Mouse (Mus musculus) liver, postnatal 0 days (tissue): ENCODE results near the gene Ehmt2. TPM values are rescaled to one million over a fixed set of nuclear protein-coding genes. Genes with fewer than 3 reads are reported as not detected.
A peak's percentile ranks its signal among the peaks of the same experiment; 100 is the strongest.

Source experiments
- ATAC-seq: fragments of 200-750 bp; cut with Nextera tagmentation; 2 replicates; pipeline ENCODE4 v1.8.0; 2017; ENCODE audit warnings: mild to moderate bottlenecking, moderate library complexity
- DNase-seq: peaks from one replicate; pipeline ENCODE4 v3.0.0-alpha.2; 2016
- H3K27ac ChIP-seq: fragments of 300-500 bp; sonication (generic); 2 replicates; pipeline ENCODE4 v1.5.1; 2014; ENCODE audit warnings: antibody characterized with exemption, moderate library complexity, mild to moderate bottlenecking, low read depth
- H3K27me3 ChIP-seq: fragments of 300-500 bp; sonication (generic); 2 replicates; pipeline ENCODE4 v1.6.1; 2014; ENCODE audit warnings: low read length, control low read depth, mixed read lengths; ENCODE audit not compliant: insufficient read depth
- H3K36me3 ChIP-seq: fragments of 300-500 bp; sonication (generic); replicated peaks from 2 replicates; pipeline ENCODE4 v1.6.1; 2014; ENCODE audit warnings: mild to moderate bottlenecking, control low read depth, low read length, moderate library complexity, mixed read lengths; ENCODE audit not compliant: insufficient read depth
- H3K4me1 ChIP-seq: fragments of 300-500 bp; sonication (generic); 2 replicates; pipeline ENCODE4 v1.6.1; 2014; ENCODE audit warnings: antibody characterized with exemption, mild to moderate bottlenecking, control low read depth; ENCODE audit not compliant: insufficient read depth
- H3K4me2 ChIP-seq: fragments of 300-500 bp; sonication (generic); 2 replicates; pipeline ENCODE4 v1.6.1; 2014; ENCODE audit warnings: low read depth, mild to moderate bottlenecking, low read length, moderate library complexity, mixed read lengths
- H3K4me3 ChIP-seq: fragments of 300-500 bp; sonication (generic); 2 replicates; pipeline ENCODE4 v1.5.1; 2014; ENCODE audit warnings: low read depth, low read length
- H3K9ac ChIP-seq: fragments of 300-500 bp; sonication (generic); replicated peaks from 2 replicates; pipeline ENCODE4 v1.6.1; 2014; ENCODE audit warnings: mild to moderate bottlenecking, moderate library complexity
- H3K9me3 ChIP-seq: fragments of 300-500 bp; sonication (generic); 2 replicates; pipeline ENCODE4 v1.6.1; 2016; ENCODE audit warnings: mild to moderate bottlenecking, control low read depth, low read length, mixed read lengths
- CTCF ChIP-seq: sonication (generic); IDR thresholded peaks from 2 replicates; pipeline ENCODE4 v1.5.1; 2016; ENCODE audit warnings: antibody characterized with exemption, low read depth
- EP300 ChIP-seq: IDR thresholded peaks from 2 replicates; pipeline ENCODE4 v1.6.1; 2016; ENCODE audit warnings: antibody characterized with exemption, low read depth, mild to moderate bottlenecking
- WGBS: fragments of 180-500 bp; shearing (Covaris S2); extraction: QIAGEN DNeasy Blood & Tissue Kit; methylation state at CpG from one replicate; pipeline ENCODE4 v1.1.7; 2014; ENCODE audit not compliant: insufficient replicate concordance; 5-methylcytosine and 5-hydroxymethylcytosine counted together
- polyA plus RNA-seq: library from polyadenylated mRNA; unstranded; fragments of >200 nt; fragmentation: Nextera tagmentation; extraction: Ambion mirVana; gene quantifications from 2 replicates; pipeline ENCODE4 v1.2.1, GENCODE M21; 2015

Gene Ehmt2
- polyA plus RNA-seq, 1 experiment from 2014 or later, result 11.1 TPM

DNA sequence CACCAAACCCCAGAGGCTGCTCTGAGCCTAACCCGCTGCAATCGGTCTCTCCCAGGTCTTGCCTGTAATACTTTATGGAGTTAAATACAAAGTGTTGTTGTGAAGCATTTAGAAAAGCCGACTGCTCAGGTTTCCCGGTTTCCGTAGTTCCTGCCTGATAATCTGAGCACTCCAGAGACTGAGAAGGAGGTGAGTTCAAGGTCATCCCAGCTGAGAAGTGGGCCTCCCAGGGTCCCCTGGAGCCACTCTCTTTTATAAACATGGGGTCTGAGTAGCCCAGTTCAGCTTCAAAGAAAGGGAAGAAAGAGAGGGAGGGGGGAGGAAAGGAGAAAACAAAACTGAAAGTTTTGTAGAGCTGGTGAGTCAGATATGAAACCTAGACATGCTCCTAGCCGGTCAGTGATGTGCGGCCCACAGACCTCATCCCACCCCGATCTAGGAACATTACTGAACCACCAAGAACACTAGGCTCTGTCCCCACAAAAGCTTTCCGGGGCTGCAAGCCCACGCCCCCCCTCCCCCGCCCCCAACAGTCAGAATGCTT is 18.9 kb upstream of the Ehmt2 start, which contains the start of gene Zbtb12:
TSS of gene Zbtb12 (plus strand) at position 148 of the 544 bp plus-strand sequence.
- DNase-seq (peak; percentile 11), ATAC-seq (no peak)
- 60% methylated on average over 11 of the region's 11 CpGs for WGBS
- Histone ChIP-seq H3K27me3 (no peaks in the 10 kb centered on the region), H3K4me1 (peaks cover 8% of the 10 kb centered on the region), H3K36me3 (no peaks in the 10 kb centered on the region), H3K9ac (no peak within 1 kb of the TSS), H3K4me3 (no peak within 1 kb of the TSS), H3K4me2 (peak within 1 kb of the TSS; percentile 27; the same call in 1 of the 2 replicates), H3K27ac (no peak within 1 kb of the TSS), H3K9me3 (no peaks in the 10 kb centered on the region)
- TF ChIP-seq EP300, result no peak
- TF ChIP-seq CTCF, result no peak

DNA sequence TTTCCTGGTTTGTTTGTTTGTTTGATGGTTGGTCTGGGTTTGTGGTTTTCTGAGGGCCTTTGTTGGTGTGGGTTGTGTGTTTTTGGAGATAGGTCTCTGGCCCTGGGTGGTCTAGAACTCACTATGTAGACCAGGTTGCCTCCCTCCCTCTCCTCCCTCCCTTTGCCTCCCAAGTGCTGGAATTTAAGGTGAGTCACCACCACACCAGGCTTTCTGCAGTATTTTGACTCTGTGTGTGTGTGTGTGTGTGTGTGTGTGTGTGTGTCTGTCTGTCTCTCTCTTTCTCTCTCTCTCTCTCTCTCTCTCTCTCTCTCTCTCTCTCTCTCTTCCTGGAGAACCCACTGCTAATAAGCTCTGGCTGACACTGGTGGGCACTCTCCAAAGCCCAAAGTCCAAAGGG is 17.1 kb upstream of the Ehmt2 start:
- no peak for ATAC-seq
- H3K4me2 ChIP-seq, result peak overlapping the region; percentile 64
- no peaks in the 10 kb centered on the region for H3K27me3 ChIP-seq
- H3K4me1 ChIP-seq, result peaks cover 8% of the 10 kb centered on the region
- H3K36me3 ChIP-seq, result no peaks in the 10 kb centered on the region
- peak; percentile 11 for DNase-seq
- H3K9ac ChIP-seq, result no peak overlapping the region
- H3K27ac ChIP-seq, result peak overlapping the region; percentile 73
- H3K4me3 ChIP-seq, result no peak overlapping the region; the same call in 1 of the 2 replicates
- TF ChIP-seq CTCF, result no peak
- no peak for TF ChIP-seq EP300
- H3K9me3 ChIP-seq, result no peaks in the 10 kb centered on the region

GRCm38 (mm10) chr17:34881683-34882310 is 16.5 kb upstream of the Ehmt2 start, which contains the start of gene Gm20547:
Gm20547 (minus strand) TSS chr17:34882042.
- DNase-seq, result peak; percentile 60
- peak within 1 kb of the TSS; percentile 73 for H3K27ac ChIP-seq
- H3K36me3 ChIP-seq, result no peaks in the 10 kb centered on the region
- peak within 1 kb of the TSS; percentile 64 for H3K4me2 ChIP-seq
- peak within 1 kb of the TSS; percentile 39 for H3K4me3 ChIP-seq
- peak; percentile 71 for ATAC-seq
- no peaks in the 10 kb centered on the region for H3K9me3 ChIP-seq
- TF ChIP-seq CTCF (no peak), EP300 (peak; percentile 9; the same call in 1 of the 2 replicates)
- H3K27me3 ChIP-seq, result no peaks in the 10 kb centered on the region
- H3K9ac ChIP-seq, result peak within 1 kb of the TSS; percentile 34
- peaks cover 8% of the 10 kb centered on the region for H3K4me1 ChIP-seq
- 18% methylated on average over 15 of the region's 15 CpGs for WGBS

DNA sequence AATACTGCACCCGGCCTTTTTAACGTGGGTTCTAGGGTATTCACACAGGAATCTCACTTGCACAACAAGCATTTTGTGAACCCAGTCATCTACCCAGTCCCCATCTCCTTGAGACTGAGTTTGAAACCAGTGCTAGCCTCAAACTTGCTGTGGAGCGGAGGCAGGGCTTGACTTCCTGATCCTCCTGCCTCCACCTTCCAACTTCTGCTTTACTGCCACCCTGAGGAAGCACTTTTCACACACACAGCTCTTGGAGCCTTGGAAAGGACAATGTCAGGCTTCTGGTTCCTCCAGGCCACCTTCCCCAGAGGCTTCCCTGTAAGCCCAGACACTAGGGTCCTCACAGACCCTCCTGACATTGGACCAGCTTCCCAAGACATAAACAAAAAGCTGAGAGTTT is 14.9 kb upstream of the Ehmt2 start:
- Histone ChIP-seq H3K9ac (no peak overlapping the region), H3K4me3 (no peak overlapping the region), H3K9me3 (no peaks in the 10 kb centered on the region), H3K4me2 (no peak overlapping the region), H3K27me3 (no peaks in the 10 kb centered on the region), H3K36me3 (no peaks in the 10 kb centered on the region), H3K4me1 (peaks cover 8% of the 10 kb centered on the region), H3K27ac (no peak overlapping the region)
- TF ChIP-seq EP300 (no peak), CTCF (peak; percentile 33)
- peak; percentile 14 for DNase-seq
- WGBS, result 53% methylated on average over 3 of the region's 3 CpGs
- ATAC-seq, result no peak

DNA sequence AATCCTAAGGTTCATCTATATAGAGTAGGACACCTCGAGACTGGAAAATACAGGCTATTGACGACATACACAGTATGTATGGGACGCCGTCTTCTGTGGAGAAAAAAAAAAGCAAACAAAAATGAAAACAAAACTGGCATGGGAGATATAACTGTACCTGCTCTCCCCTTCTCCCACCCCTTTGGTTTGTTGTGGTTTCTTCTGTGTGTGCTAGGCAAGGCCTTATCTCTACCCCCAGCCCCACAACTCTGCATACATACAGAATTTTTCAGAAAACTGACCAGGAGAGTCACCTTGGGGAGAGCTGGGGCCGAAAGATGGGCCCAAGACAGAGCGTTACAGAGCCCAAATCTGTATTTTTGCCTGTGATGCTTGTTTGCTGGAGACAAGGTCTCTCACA is 13.6 kb upstream of the Ehmt2 start:
- H3K4me3 ChIP-seq, result no peak overlapping the region
- TF ChIP-seq EP300 (no peak), CTCF (no peak)
- H3K4me1 ChIP-seq, result peaks cover 5% of the 10 kb centered on the region
- DNase-seq (no peak), ATAC-seq (no peak)
- H3K27me3 ChIP-seq, result no peaks in the 10 kb centered on the region
- H3K27ac ChIP-seq, result no peak overlapping the region
- H3K4me2 ChIP-seq, result no peak overlapping the region
- H3K9ac ChIP-seq, result no peak overlapping the region
- no peaks in the 10 kb centered on the region for H3K9me3 ChIP-seq
- 63% methylated on average over 6 of the region's 6 CpGs for WGBS
- H3K36me3 ChIP-seq, result no peaks in the 10 kb centered on the region

- Histone ChIP-seq H3K36me3 (no peaks in the 10 kb centered on the region), H3K9ac (no peak overlapping the region), H3K4me1 (peaks cover 5% of the 10 kb centered on the region; the same call in 1 of the 2 replicates), H3K4me3 (no peak overlapping the region), H3K27ac (no peak overlapping the region), H3K27me3 (no peaks in the 10 kb centered on the region), H3K4me2 (no peak overlapping the region), H3K9me3 (no peaks in the 10 kb centered on the region)
- DNase-seq, result no peak
- 84% methylated on average over 3 of the region's 3 CpGs for WGBS
- TF ChIP-seq EP300 (no peak), CTCF (no peak)
- ATAC-seq, result no peak
Observed at GRCm38 (mm10) chr17:34885615-34886014, 12.7 kb upstream of the Ehmt2 start.
